Mouse (Mus musculus) kidney, adult 2 months (tissue): ENCODE data around the gene Nhp2. TPM values are rescaled to one million over a fixed set of nuclear protein-coding genes. Genes with fewer than 3 reads are reported as not detected.
A peak's percentile ranks its signal among the peaks of the same experiment; 100 is the strongest.

Experiments used
- DNase-seq: peaks from one replicate; pipeline ENCODE4 v3.0.0; 2021
- H3K27ac ChIP-seq: fragments of 200-500 bp; 2 replicates; pipeline ENCODE4 v1.5.1; 2012; ENCODE audit warnings: low read depth, low read length, control low read depth, inconsistent platforms; ENCODE audit not compliant: insufficient read depth
- H3K27me3 ChIP-seq: fragments of 200-500 bp; replicated peaks from 2 replicates; pipeline ENCODE4 v1.6.1; 2012; ENCODE audit warnings: mild to moderate bottlenecking, moderate library complexity, low read length, inconsistent platforms; ENCODE audit not compliant: control insufficient read depth, insufficient read depth
- H3K36me3 ChIP-seq: fragments of 200-500 bp; 2 replicates; pipeline ENCODE4 v1.6.1; 2012; ENCODE audit warnings: mild to moderate bottlenecking, moderate library complexity, low read length, inconsistent platforms; ENCODE audit not compliant: control insufficient read depth, insufficient read depth
- H3K4me1 ChIP-seq: fragments of 200-500 bp; 2 replicates; pipeline ENCODE4 v1.6.1; 2011; ENCODE audit warnings: low read length; ENCODE audit not compliant: control insufficient read depth, insufficient read depth
- H3K4me3 ChIP-seq: fragments of 200-500 bp; 2 replicates; pipeline ENCODE4 v1.5.1; 2011; ENCODE audit warnings: mild to moderate bottlenecking, low read depth, low read length, control low read depth; ENCODE audit not compliant: insufficient read depth
- CTCF ChIP-seq: fragments of 200-500 bp; conservative IDR thresholded peaks from 2 replicates; pipeline ENCODE4 v1.5.1; 2011; ENCODE audit warnings: low read depth, mild to moderate bottlenecking, control low read depth, low read length, moderate library complexity, mixed read lengths; ENCODE audit not compliant: insufficient read depth, insufficient read length
- POLR2A ChIP-seq: fragments of 200-500 bp; IDR thresholded peaks from one replicate; pipeline ENCODE4 v1.6.1; 2011; ENCODE audit warnings: low read depth, low read length, control low read depth
- WGBS: fragments of 180-500 bp; shearing (Covaris S2); methylation state at CpG from one replicate; pipeline ENCODE4 v1.1.7; 2018; 5-methylcytosine and 5-hydroxymethylcytosine counted together
- polyA plus RNA-seq: library from polyadenylated mRNA; depleted of rRNA; stranded (reverse); fragments of >200 nt; gene quantifications from 2 replicates; pipeline ENCODE4 v1.2.3, GENCODE M21; 2012

The Nhp2 gene
- polyA plus RNA-seq, 1 experiment: 49.8 TPM

GRCm38 (mm10) chr11:51593368-51593767, 26.2 kb upstream of the Nhp2 start:
- 87% methylated on average over 4 of the region's 4 CpGs for WGBS
- DNase-seq: no peak
- peaks cover 3% of the 10 kb centered on the region; the same call in 1 of the 2 replicates for H3K4me1 ChIP-seq
- no peak for TF ChIP-seq POLR2A
- H3K27ac ChIP-seq: no peak overlapping the region
- H3K27me3 ChIP-seq: no peaks in the 10 kb centered on the region
- H3K36me3 ChIP-seq: peaks cover 7% of the 10 kb centered on the region
- no peak overlapping the region for H3K4me3 ChIP-seq

- TF ChIP-seq CTCF (no peak), POLR2A (no peak)
- no peak for DNase-seq
- no peaks in the 10 kb centered on the region for H3K27me3 ChIP-seq
- H3K27ac ChIP-seq: no peak overlapping the region
- 84% methylated on average over 6 of the region's 6 CpGs for WGBS
- H3K36me3 ChIP-seq: peaks cover 8% of the 10 kb centered on the region
- no peak overlapping the region for H3K4me3 ChIP-seq
- H3K4me1 ChIP-seq: peaks cover 3% of the 10 kb centered on the region; the same call in 1 of the 2 replicates
These were observed 25.7 kb upstream of the Nhp2 start for GRCm38 (mm10) chr11:51593849-51594248.

- DNase-seq: no peak
- Histone ChIP-seq H3K27ac (no peak overlapping the region), H3K4me1 (peaks cover 3% of the 10 kb centered on the region; the same call in 1 of the 2 replicates), H3K4me3 (no peak overlapping the region), H3K27me3 (no peaks in the 10 kb centered on the region), H3K36me3 (peaks cover 17% of the 10 kb centered on the region)
- no peak for TF ChIP-seq CTCF
- TF ChIP-seq POLR2A: no peak
- WGBS: 49% methylated on average over 3 of the region's 3 CpGs
These were observed 24.7 kb upstream of the Nhp2 start for GRCm38 (mm10) chr11:51594715-51595350.

- H3K4me1 ChIP-seq: peaks cover 3% of the 10 kb centered on the region; the same call in 1 of the 2 replicates
- no peak for DNase-seq
- H3K27me3 ChIP-seq: no peaks in the 10 kb centered on the region
- peaks cover 19% of the 10 kb centered on the region for H3K36me3 ChIP-seq
- no peak overlapping the region for H3K4me3 ChIP-seq
- TF ChIP-seq POLR2A (no peak), CTCF (no peak)
- no peak overlapping the region for H3K27ac ChIP-seq
- 57% methylated on average over 1 of the region's 1 CpGs for WGBS
These were observed 24.0 kb upstream of the Nhp2 start for GRCm38 (mm10) chr11:51595459-51596083.

- DNase-seq: no peak
- Histone ChIP-seq H3K36me3 (peaks cover 23% of the 10 kb centered on the region), H3K27me3 (no peaks in the 10 kb centered on the region), H3K27ac (no peak overlapping the region), H3K4me1 (no peaks in the 10 kb centered on the region), H3K4me3 (no peak overlapping the region)
- 69% methylated on average over 2 of the region's 2 CpGs for WGBS
- TF ChIP-seq POLR2A: no peak
- no peak for TF ChIP-seq CTCF
These were observed 22.0 kb upstream of the Nhp2 start for GRCm38 (mm10) chr11:51597553-51597952.

- H3K27me3 ChIP-seq: no peaks in the 10 kb centered on the region
- 81% methylated on average over 3 of the region's 3 CpGs for WGBS
- TF ChIP-seq POLR2A (no peak), CTCF (no peak)
- H3K4me3 ChIP-seq: no peak overlapping the region
- no peak for DNase-seq
- no peak overlapping the region for H3K27ac ChIP-seq
- peaks cover 3% of the 10 kb centered on the region; the same call in 1 of the 2 replicates for H3K4me1 ChIP-seq
- H3K36me3 ChIP-seq: peaks cover 28% of the 10 kb centered on the region
These were observed 17.3 kb upstream of the Nhp2 start for GRCm38 (mm10) chr11:51602253-51602652.

- peak; percentile 97 for DNase-seq
- no peak for TF ChIP-seq CTCF
- TF ChIP-seq POLR2A: peak; percentile 25
- peaks cover 3% of the 10 kb centered on the region; the same call in 1 of the 2 replicates for H3K4me1 ChIP-seq
These were observed 13.7 kb upstream of the Nhp2 start for GRCm38 (mm10) chr11:51605602-51606446.

More at GRCm38 (mm10) chr11:51605602-51606446, 13.7 kb upstream of the Nhp2 start:
- peak overlapping the region; percentile 74 for H3K27ac ChIP-seq
- WGBS: under 1% methylated on average over 76 of the region's 81 CpGs
- H3K4me3 ChIP-seq: peak overlapping the region; percentile 71
- H3K36me3 ChIP-seq: peaks cover 15% of the 10 kb centered on the region; the same call in 1 of the 2 replicates
- no peaks in the 10 kb centered on the region for H3K27me3 ChIP-seq
